Comparison of ENCODE assay signal across 12 mouse cellular contexts in genomic region chrX:61117368-61117767, GRCm38 (mm10).
DNase-seq lines count a peak whose midpoint lies in the region; ATAC-seq and TF ChIP-seq lines count a peak whose summit lies in the region.
"Had no signal": no experiment of that assay in that cellular context is flagged by ENCODE, and none has a peak within 500 bp of the region (broad histone marks: within the 10 kb centered on the region; RNA-seq: fewer than 3 reads in every experiment).

No protein-coding gene starts in this region.

- no peak for TF ChIP-seq CTCF in brain, embryonic 14.5 days (IDR thresholded peaks at IDR 0.05; ENCODE audit: borderline replicate concordance, extremely low read depth, insufficient read depth, insufficient read length)

- TF ChIP-seq POLR2A in brain, embryonic 14.5 days (IDR thresholded peaks at IDR 0.05; ENCODE audit: borderline replicate concordance, extremely low read depth, insufficient read depth, insufficient read length, poor library complexity, severe bottlenecking), result no peak

- WGBS in hindbrain, embryonic 13.5 days, result 63% methylated on average over 4 of the region's 4 CpGs
- 85% methylated on average over 4 of the region's 4 CpGs for WGBS in hindbrain, embryonic 10.5 days
- WGBS in midbrain, embryonic 12.5 days, result 74% methylated on average over 4 of the region's 4 CpGs
- WGBS in kidney, embryonic 16.5 days, result 89% methylated on average over 4 of the region's 4 CpGs

- H3K27ac ChIP-seq in hindbrain, embryonic 13.5 days, result no peak overlapping the region
- H3K27ac ChIP-seq in hindbrain, embryonic 10.5 days, result no peak overlapping the region
- no peak overlapping the region for H3K27ac ChIP-seq in midbrain, embryonic 12.5 days (replicated peaks)
- no peak overlapping the region for H3K27ac ChIP-seq in kidney, embryonic 16.5 days (ENCODE audit: low read length)
- H3K27ac ChIP-seq: heart, embryonic 13.5 days; limb, embryonic 15.5 days had no signal

- peak overlapping the region; percentile 43 for H3K4me2 ChIP-seq in hindbrain, embryonic 13.5 days
- H3K4me2 ChIP-seq in midbrain, embryonic 12.5 days (replicated peaks), result peak overlapping the region; percentile 43
- no peak overlapping the region for H3K4me2 ChIP-seq in kidney, embryonic 16.5 days (replicated peaks; ENCODE audit: low read depth, low read length)
- H3K4me2 ChIP-seq: heart, embryonic 13.5 days; limb, embryonic 15.5 days had no signal

- no peaks in the 10 kb centered on the region for H3K9me3 ChIP-seq in hindbrain, embryonic 13.5 days
- H3K9me3 ChIP-seq in hindbrain, embryonic 10.5 days, result no peaks in the 10 kb centered on the region
- no peaks in the 10 kb centered on the region for H3K9me3 ChIP-seq in midbrain, embryonic 12.5 days
- no peaks in the 10 kb centered on the region for H3K9me3 ChIP-seq in kidney, embryonic 16.5 days (ENCODE audit: low read length)
- H3K9me3 ChIP-seq: heart, embryonic 13.5 days; limb, embryonic 15.5 days had no signal

- peak overlapping the region; percentile 46; the same call in 1 of the 2 replicates for H3K9ac ChIP-seq in hindbrain, embryonic 13.5 days
- H3K9ac ChIP-seq in midbrain, embryonic 12.5 days (replicated peaks), result no peak overlapping the region
- H3K9ac ChIP-seq in kidney, embryonic 16.5 days (replicated peaks; ENCODE audit: low read length), result no peak overlapping the region
- H3K9ac ChIP-seq: heart, embryonic 13.5 days; limb, embryonic 15.5 days had no signal

- no peak for ATAC-seq in hindbrain, embryonic 13.5 days (ENCODE audit: low FRiP score)
- ATAC-seq in midbrain, embryonic 12.5 days (ENCODE audit: low FRiP score, low read depth), result no peak
- ATAC-seq in kidney, embryonic 16.5 days (ENCODE audit: low FRiP score, low TSS enrichment), result no peak
- ATAC-seq: Patski had no signal

- H3K4me1 ChIP-seq in hindbrain, embryonic 13.5 days (replicated peaks), result 0 out of 2 replicates have a peak, but pooled peaks cover 4% of the 10 kb centered on the region
- H3K4me1 ChIP-seq in hindbrain, embryonic 10.5 days (replicated peaks), result no peaks in the 10 kb centered on the region
- no peaks in the 10 kb centered on the region for H3K4me1 ChIP-seq in midbrain, embryonic 12.5 days
- no peaks in the 10 kb centered on the region for H3K4me1 ChIP-seq in kidney, embryonic 16.5 days (ENCODE audit: insufficient read depth, low read length)
- H3K4me1 ChIP-seq: heart, embryonic 13.5 days; limb, embryonic 15.5 days had no signal

- DNase-seq in hindbrain, embryonic 10.5 days (ENCODE audit: low spot score), result no peak
- DNase-seq in brain, adult 2 months (ENCODE audit: low read depth, low spot score), result peak; percentile 86
- DNase-seq in brain, embryonic 14.5 days (ENCODE audit: low read depth), result peak; percentile 70
- DNase-seq in spleen, postnatal 14 days (ENCODE audit: low spot score in 2 of 2), result no peak
- DNase-seq: gastrocnemius, postnatal 36 days; kidney, postnatal 10 days had no signal

- H3K27me3 ChIP-seq in hindbrain, embryonic 13.5 days, result no peaks in the 10 kb centered on the region
- no peaks in the 10 kb centered on the region for H3K27me3 ChIP-seq in hindbrain, embryonic 10.5 days (ENCODE audit: insufficient read depth, poor library complexity, severe bottlenecking)
- H3K27me3 ChIP-seq in midbrain, embryonic 12.5 days, result no peaks in the 10 kb centered on the region
- no peaks in the 10 kb centered on the region for H3K27me3 ChIP-seq in kidney, embryonic 16.5 days (ENCODE audit: insufficient read depth, low read length)
- H3K27me3 ChIP-seq: heart, embryonic 13.5 days; limb, embryonic 15.5 days had no signal

- H3K36me3 ChIP-seq in hindbrain, embryonic 13.5 days, result no peaks in the 10 kb centered on the region
- H3K36me3 ChIP-seq in hindbrain, embryonic 10.5 days, result no peaks in the 10 kb centered on the region
- H3K36me3 ChIP-seq in midbrain, embryonic 12.5 days, result no peaks in the 10 kb centered on the region
- no peaks in the 10 kb centered on the region for H3K36me3 ChIP-seq in kidney, embryonic 16.5 days (ENCODE audit: insufficient read depth, low read length)
- H3K36me3 ChIP-seq: heart, embryonic 13.5 days; limb, embryonic 15.5 days had no signal

- H3K4me3 ChIP-seq in hindbrain, embryonic 13.5 days, result peak overlapping the region; percentile 37
- H3K4me3 ChIP-seq in hindbrain, embryonic 10.5 days, result no peak overlapping the region
- H3K4me3 ChIP-seq in midbrain, embryonic 12.5 days, result no peak overlapping the region
- no peak overlapping the region for H3K4me3 ChIP-seq in kidney, embryonic 16.5 days (ENCODE audit: low read length)
- H3K4me3 ChIP-seq: heart, embryonic 13.5 days; limb, embryonic 15.5 days had no signal

Comparison
In these comparisons a context has a peak if more than half of its experiments do, and no peak if none do; other contexts are left out.
1. DNase-seq: peak in brain, adult 2 months (single experiment) and brain, embryonic 14.5 days (single experiment); none in hindbrain, embryonic 10.5 days (single experiment) and spleen, postnatal 14 days (0 of 2).